Mouse (Mus musculus) mouse embryonic stem cell (cell line): Measurements from ENCODE around the gene Cirbp.

Experiments
- in situ Hi-C, 2 experiments: fragments of 300-500 bp; cut with MboI; formaldehyde crosslinking; loops; 1 replicate in 1 of 2; 3 replicates in 1 of 2; pipeline ENCODE4 v1.14.3; 2019 to 2020; ENCODE audit warnings: low sequenced_read_pairs in 2 of 2, low pct_unique_long_range_greater_than_20kb in 1 of 2, mixed read lengths in 1 of 2; ENCODE audit not compliant: unreplicated experiment in 1 of 2

Cirbp gene

GRCm38 (mm10) chr10:80171760-80172526 is 6.2 kb downstream of the Cirbp start:
- in situ Hi-C loops = no loop called here

- in situ Hi-C loops = no loop called here
Observed at GRCm38 (mm10) chr10:80172527-80173292, 6.9 kb downstream of the Cirbp start, which contains the start of gene 1600002K03Rik. Gene 1600002K03Rik, plus strand, starts transcription at chr10:80172944.

DNA sequence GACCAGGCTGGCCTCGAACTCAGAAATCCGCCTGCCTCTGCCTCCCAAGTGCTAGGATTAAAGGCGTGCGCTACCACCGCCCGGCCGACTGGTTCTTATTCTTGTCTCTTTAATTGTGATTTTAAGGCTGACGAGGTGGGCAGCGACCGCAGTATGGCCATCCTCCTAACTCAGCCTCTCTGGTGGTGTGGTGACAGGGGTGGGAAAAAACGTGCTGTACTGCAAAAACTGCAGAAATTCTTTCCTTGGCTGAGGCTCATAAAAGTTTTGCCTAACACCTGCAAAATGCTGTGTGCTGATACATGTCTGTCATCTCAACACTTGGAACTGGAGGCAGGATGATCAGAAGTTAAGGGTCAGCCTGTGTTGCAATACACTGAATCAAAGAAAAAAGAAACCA is 7.6 kb downstream of the Cirbp start:
- in situ Hi-C loops = no loop called here

GRCm38 (mm10) chr10:80173955-80174640 is 8.3 kb downstream of the Cirbp start:
- in situ Hi-C loops = no loop called here

- in situ Hi-C loops = loop anchor here (5.0 to 25.0 kb wide), 2 partner anchors 73 to 188 kb away; partner anchors contain the start of genes Ndufs7 (in 2 of the 2) and Plk5 (in 1 of the 2)
Observed at GRCm38 (mm10) chr10:80174705-80175104, 8.9 kb downstream of the Cirbp start.

DNA sequence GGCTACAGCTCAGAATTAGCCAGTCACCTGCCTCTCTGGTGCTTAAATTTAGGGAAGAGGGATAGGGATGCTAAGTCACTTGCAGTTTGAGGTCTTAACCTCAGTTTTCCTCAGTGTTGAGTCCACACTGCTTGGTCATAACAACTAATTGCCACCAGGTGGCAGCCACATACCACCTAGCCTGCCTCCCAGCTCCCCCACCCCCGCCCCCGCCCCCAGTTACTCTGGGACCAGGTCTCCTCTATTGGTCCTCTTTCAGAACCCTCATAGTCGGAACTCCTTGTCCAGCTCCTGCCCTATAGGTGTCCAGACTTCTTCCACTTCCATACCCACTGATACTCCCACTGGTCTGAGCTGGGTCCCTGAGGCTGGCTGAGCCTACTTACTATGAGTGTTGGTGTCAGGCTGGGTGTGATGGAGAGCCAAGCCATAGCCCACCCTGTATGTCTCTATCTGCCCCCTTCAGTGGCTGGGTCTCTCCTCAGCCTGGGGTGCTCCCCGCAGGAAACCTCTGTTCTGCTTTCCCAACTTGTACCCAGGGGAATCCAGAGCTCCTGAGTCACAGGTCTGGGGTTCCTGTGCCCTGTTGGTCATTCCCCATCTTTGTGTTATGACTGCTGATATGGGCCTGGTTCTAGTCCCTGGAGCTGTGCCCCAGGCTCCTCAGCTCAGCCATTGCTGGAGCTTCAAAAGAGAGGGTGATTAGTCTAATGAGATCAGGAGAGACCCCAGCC is 9.9 kb downstream of the Cirbp start:
- in situ Hi-C loops = loop anchor here (5.0 to 25.0 kb wide), 2 partner anchors 72 to 187 kb away; partner anchors contain the start of genes Ndufs7 (in 2 of the 2) and Plk5 (in 1 of the 2)

DNA sequence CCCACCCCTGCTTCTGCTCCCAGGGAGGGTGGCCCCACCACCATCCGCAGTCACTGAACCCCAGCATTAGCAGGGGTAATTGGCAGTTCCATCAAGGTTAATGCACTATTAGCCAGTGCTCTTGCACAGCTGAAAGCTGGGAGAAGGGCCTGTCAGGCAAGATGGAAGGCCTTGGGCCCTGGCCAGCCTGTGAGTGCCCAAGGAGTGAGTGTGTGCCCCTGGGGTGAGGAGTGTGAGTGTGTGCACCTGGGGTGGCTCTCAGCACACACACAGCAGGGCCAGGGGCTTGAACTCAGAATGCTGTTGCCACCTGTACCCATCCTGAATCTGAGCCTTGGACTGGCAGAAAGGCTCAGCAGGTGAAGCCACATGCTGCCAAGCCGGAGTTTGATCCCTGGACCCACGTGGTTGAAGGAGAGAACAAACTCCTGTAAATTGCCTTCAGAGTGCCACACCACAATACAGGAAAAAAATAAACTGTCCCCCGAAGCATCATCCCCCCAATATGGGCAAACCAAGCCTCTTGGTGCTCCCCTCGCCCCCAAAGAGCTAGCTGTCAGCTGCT is 10.6 kb downstream of the Cirbp start:
- in situ Hi-C loops = loop anchor here (5.0 to 25.0 kb wide), 2 partner anchors 71 to 186 kb away; partner anchors contain the start of genes Ndufs7 (in 2 of the 2) and Plk5 (in 1 of the 2)

DNA sequence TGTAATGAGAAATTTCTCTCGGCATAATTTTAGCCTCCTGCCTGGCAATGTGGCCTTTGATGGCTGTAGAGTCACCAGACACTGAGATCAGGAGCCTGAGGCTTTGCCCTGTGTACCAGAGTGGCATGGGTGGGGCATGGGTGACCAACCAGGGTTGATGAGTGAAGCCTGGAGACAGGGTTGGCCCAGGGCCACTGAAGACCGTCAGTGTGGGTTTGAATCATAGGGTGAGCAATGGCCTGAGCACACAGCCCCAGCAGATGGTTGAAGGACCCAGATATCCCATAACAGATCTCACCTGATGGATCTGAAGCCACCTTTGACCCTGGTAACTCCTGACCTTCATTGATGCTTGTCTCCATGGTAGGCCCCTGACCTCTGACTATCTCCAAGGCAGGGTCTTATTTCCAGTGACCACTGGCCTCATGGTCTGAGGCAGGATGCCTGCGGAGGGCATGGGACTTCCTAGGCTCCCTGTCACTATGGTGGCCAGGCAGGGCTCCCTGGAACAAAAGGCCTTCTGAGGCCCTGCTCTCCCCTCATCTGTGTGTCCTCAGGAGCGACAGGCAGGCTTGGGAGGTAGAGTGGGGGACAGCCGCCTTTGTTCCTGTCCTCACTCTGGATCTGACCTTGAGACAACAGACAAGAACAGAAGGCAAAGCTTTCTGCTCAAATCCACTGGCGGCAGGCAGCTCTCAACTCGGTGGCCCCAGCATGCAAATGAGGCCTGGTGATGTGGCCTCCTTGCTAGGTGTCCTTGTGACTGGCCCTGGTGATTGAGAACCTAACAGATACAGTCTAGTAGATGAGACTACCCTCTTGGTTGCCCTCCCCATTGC is 11.9 kb downstream of the Cirbp start:
- in situ Hi-C loops = loop anchor here (5.0 to 25.0 kb wide), 2 partner anchors 70 to 185 kb away; partner anchors contain the start of genes Ndufs7 (in 2 of the 2) and Plk5 (in 1 of the 2)

- in situ Hi-C loops = loop anchor here (5.0 to 25.0 kb wide), 2 partner anchors 68 to 183 kb away; partner anchors contain the start of genes Ndufs7 (in 2 of the 2) and Plk5 (in 1 of the 2)
Observed at GRCm38 (mm10) chr10:80179068-80180051, 13.6 kb downstream of the Cirbp start, which contains the start of gene Efna2. Gene Efna2, plus strand, starts transcription at chr10:80179482.

- in situ Hi-C loops = loop anchor here in 1 of 2 experiments (25.0 kb wide), 1 partner anchor 182 kb away; the partner anchor contains the start of gene Plk5
Observed at GRCm38 (mm10) chr10:80180288-80180687, 14.5 kb downstream of the Cirbp start.

DNA sequence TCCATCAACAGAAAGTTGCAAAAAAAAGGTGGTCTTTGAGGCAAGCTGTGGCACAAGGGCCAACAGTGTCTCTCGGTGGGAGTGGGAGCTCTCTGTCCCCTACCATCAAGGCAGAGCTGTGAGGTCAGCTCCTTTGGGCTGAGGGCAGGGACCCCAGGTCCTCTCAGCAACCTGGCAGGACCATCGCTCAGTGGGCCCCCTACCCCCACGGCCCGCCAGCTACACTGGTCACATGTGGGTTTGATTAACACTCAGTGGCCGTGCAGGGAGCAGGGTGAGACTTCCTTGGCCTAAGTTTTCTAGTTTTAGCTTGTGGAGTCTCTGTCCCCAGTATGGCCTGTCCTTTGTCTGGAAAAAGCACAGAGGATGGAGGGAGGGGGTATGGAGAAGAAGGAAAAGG is 15.0 kb downstream of the Cirbp start:
- in situ Hi-C loops = loop anchor here in 1 of 2 experiments (25.0 kb wide), 1 partner anchor 181 kb away; the partner anchor contains the start of gene Plk5

DNA sequence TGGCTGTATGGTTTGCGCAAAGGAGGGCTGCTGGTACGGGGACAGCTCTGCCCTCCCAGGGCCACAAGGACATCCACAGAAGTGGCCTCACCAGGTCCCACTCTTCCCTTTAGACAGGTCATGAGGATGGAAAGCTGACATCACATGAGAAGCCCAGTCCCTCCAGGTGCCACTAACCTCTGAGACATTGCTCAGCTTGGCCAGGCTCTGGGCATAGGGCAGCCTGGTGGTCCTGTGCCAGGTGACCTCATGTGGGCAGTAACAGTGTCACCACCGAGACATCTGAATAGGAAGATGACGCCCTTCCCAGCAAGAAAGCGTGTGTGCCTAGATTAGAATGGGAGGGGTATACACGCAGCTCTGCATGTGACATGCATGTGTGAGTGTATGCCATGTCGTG is 16.8 kb downstream of the Cirbp start:
- in situ Hi-C loops = loop anchor here in 1 of 2 experiments (25.0 kb wide), 1 partner anchor 180 kb away; the partner anchor contains the start of gene Plk5

GRCm38 (mm10) chr10:80186649-80187048 is 20.9 kb downstream of the Cirbp start:
- in situ Hi-C loops = loop anchor here in 1 of 2 experiments (25.0 kb wide), 1 partner anchor 176 kb away; the partner anchor contains the start of gene Plk5

DNA sequence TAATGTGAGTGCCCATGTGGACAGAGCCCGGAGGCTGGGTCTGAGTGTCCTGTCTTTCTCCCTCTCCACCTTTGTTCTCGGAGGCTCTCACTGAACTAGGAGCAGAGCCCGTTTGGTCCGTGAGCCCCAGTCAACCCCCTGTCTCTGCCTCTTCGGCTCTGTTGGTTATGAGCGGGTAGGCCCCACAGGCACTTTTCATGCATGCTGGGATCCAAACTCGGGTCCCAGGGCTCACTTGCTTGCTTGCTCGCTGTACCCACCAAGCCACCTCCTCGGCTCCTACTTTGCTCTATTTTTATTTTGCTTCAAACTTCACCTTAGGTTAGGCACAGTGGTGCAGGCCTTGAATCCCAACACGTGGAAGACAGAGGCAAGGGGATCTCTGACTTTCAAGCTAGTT is 22.0 kb downstream of the Cirbp start:
- in situ Hi-C loops = loop anchor here in 1 of 2 experiments (25.0 kb wide), 1 partner anchor 175 kb away; the partner anchor contains the start of gene Plk5

- in situ Hi-C loops = loop anchor here in 1 of 2 experiments (25.0 kb wide), 1 partner anchor 174 kb away; the partner anchor contains the start of gene Plk5
Observed at GRCm38 (mm10) chr10:80188453-80189024, 22.8 kb downstream of the Cirbp start.
